Mouse (Mus musculus) liver, postnatal 0 days (tissue): ENCODE data around the gene Tma7. TPM values are rescaled to one million over a fixed set of nuclear protein-coding genes. Genes with fewer than 3 reads are reported as not detected.

Experiments used
- ATAC-seq: fragments of 200-750 bp; cut with Nextera tagmentation; 2 replicates; pipeline ENCODE4 v1.8.0; 2017; ENCODE audit warnings: mild to moderate bottlenecking, moderate library complexity
- DNase-seq: peaks from one replicate; pipeline ENCODE4 v3.0.0-alpha.2; 2016
- H3K27ac ChIP-seq: fragments of 300-500 bp; sonication (generic); 2 replicates; pipeline ENCODE4 v1.5.1; 2014; ENCODE audit warnings: antibody characterized with exemption, moderate library complexity, mild to moderate bottlenecking, low read depth
- H3K27me3 ChIP-seq: fragments of 300-500 bp; sonication (generic); 2 replicates; pipeline ENCODE4 v1.6.1; 2014; ENCODE audit warnings: low read length, control low read depth, mixed read lengths; ENCODE audit not compliant: insufficient read depth
- H3K36me3 ChIP-seq: fragments of 300-500 bp; sonication (generic); replicated peaks from 2 replicates; pipeline ENCODE4 v1.6.1; 2014; ENCODE audit warnings: mild to moderate bottlenecking, control low read depth, low read length, moderate library complexity, mixed read lengths; ENCODE audit not compliant: insufficient read depth
- H3K4me1 ChIP-seq: fragments of 300-500 bp; sonication (generic); 2 replicates; pipeline ENCODE4 v1.6.1; 2014; ENCODE audit warnings: antibody characterized with exemption, mild to moderate bottlenecking, control low read depth; ENCODE audit not compliant: insufficient read depth
- H3K4me2 ChIP-seq: fragments of 300-500 bp; sonication (generic); 2 replicates; pipeline ENCODE4 v1.6.1; 2014; ENCODE audit warnings: low read depth, mild to moderate bottlenecking, low read length, moderate library complexity, mixed read lengths
- H3K4me3 ChIP-seq: fragments of 300-500 bp; sonication (generic); 2 replicates; pipeline ENCODE4 v1.5.1; 2014; ENCODE audit warnings: low read depth, low read length
- H3K9ac ChIP-seq: fragments of 300-500 bp; sonication (generic); replicated peaks from 2 replicates; pipeline ENCODE4 v1.6.1; 2014; ENCODE audit warnings: mild to moderate bottlenecking, moderate library complexity
- H3K9me3 ChIP-seq: fragments of 300-500 bp; sonication (generic); 2 replicates; pipeline ENCODE4 v1.6.1; 2016; ENCODE audit warnings: mild to moderate bottlenecking, control low read depth, low read length, mixed read lengths
- CTCF ChIP-seq: sonication (generic); IDR thresholded peaks from 2 replicates; pipeline ENCODE4 v1.5.1; 2016; ENCODE audit warnings: antibody characterized with exemption, low read depth
- EP300 ChIP-seq: IDR thresholded peaks from 2 replicates; pipeline ENCODE4 v1.6.1; 2016; ENCODE audit warnings: antibody characterized with exemption, low read depth, mild to moderate bottlenecking
- WGBS: fragments of 180-500 bp; shearing (Covaris S2); extraction: QIAGEN DNeasy Blood & Tissue Kit; methylation state at CpG from one replicate; pipeline ENCODE4 v1.1.7; 2014; ENCODE audit not compliant: insufficient replicate concordance; 5-methylcytosine and 5-hydroxymethylcytosine counted together
- polyA plus RNA-seq: library from polyadenylated mRNA; unstranded; fragments of >200 nt; fragmentation: Nextera tagmentation; extraction: Ambion mirVana; gene quantifications from 2 replicates; pipeline ENCODE4 v1.2.1, GENCODE M21; 2015

The Tma7 gene
- polyA plus RNA-seq, 1 experiment from 2014 or later, result 284 TPM

GRCm38 (mm10) chr9:109073661-109074573 is 8.5 kb downstream of the Tma7 start, which contains the start of gene Atrip:
Atrip (minus strand) TSS chr9:109074124.
- H3K36me3 ChIP-seq, result peaks cover 24% of the 10 kb centered on the region
- no peak for TF ChIP-seq CTCF
- TF ChIP-seq EP300, result no peak
- 1% methylated on average over 57 of the region's 57 CpGs for WGBS

GRCm38 (mm10) chr9:109068095-109068735 is 14.2 kb downstream of the Tma7 start:
- ATAC-seq (peak; percentile 62), DNase-seq (no peak)
- Histone ChIP-seq H3K27ac (peak overlapping the region; percentile 39; the same call in 1 of the 2 replicates), H3K4me2 (no peak overlapping the region), H3K4me3 (no peak overlapping the region), H3K27me3 (no peaks in the 10 kb centered on the region), H3K36me3 (peaks cover 70% of the 10 kb centered on the region), H3K9ac (no peak overlapping the region), H3K4me1 (peaks cover 6% of the 10 kb centered on the region), H3K9me3 (no peaks in the 10 kb centered on the region)
- TF ChIP-seq EP300 (no peak), CTCF (peak; percentile 48)
- WGBS, result 83% methylated on average over 3 of the region's 3 CpGs

More at GRCm38 (mm10) chr9:109073661-109074573, 8.5 kb downstream of the Tma7 start, which contains the start of gene Atrip:
- H3K27me3 ChIP-seq, result no peaks in the 10 kb centered on the region
- H3K4me1 ChIP-seq, result peaks cover 11% of the 10 kb centered on the region
- no peaks in the 10 kb centered on the region for H3K9me3 ChIP-seq
- H3K4me2 ChIP-seq, result peak within 1 kb of the TSS; percentile 94
- peak within 1 kb of the TSS; percentile 86 for H3K9ac ChIP-seq
- DNase-seq (peak; percentile 93), ATAC-seq (peak; percentile 100)
- H3K4me3 ChIP-seq, result peak within 1 kb of the TSS; percentile 84
- peak within 1 kb of the TSS; percentile 73 for H3K27ac ChIP-seq

GRCm38 (mm10) chr9:109060898-109061295 is 21.5 kb downstream of the Tma7 start:
- ATAC-seq (no peak), DNase-seq (no peak)
- TF ChIP-seq CTCF (no peak), EP300 (no peak)
- 83% methylated on average over 5 of the region's 5 CpGs for WGBS
- Histone ChIP-seq H3K4me2 (no peak overlapping the region), H3K9me3 (no peaks in the 10 kb centered on the region), H3K27me3 (no peaks in the 10 kb centered on the region), H3K27ac (no peak overlapping the region), H3K9ac (no peak overlapping the region), H3K4me3 (no peak overlapping the region), H3K4me1 (peaks cover 20% of the 10 kb centered on the region), H3K36me3 (peaks cover 53% of the 10 kb centered on the region)

GRCm38 (mm10) chr9:109060184-109060897 is 22.0 kb downstream of the Tma7 start:
- H3K9me3 ChIP-seq, result no peaks in the 10 kb centered on the region
- H3K27me3 ChIP-seq, result no peaks in the 10 kb centered on the region
- TF ChIP-seq CTCF (no peak), EP300 (no peak)
- 84% methylated on average over 16 of the region's 16 CpGs for WGBS
- DNase-seq, result peak; percentile 43
- no peak for ATAC-seq
- no peak overlapping the region for H3K27ac ChIP-seq
- H3K4me1 ChIP-seq, result peaks cover 26% of the 10 kb centered on the region
- H3K4me2 ChIP-seq, result peak overlapping the region; percentile 77; the same call in 1 of the 2 replicates
- H3K36me3 ChIP-seq, result peaks cover 47% of the 10 kb centered on the region
- H3K4me3 ChIP-seq, result no peak overlapping the region
- H3K9ac ChIP-seq, result no peak overlapping the region

GRCm38 (mm10) chr9:109059136-109059903 is 23.1 kb downstream of the Tma7 start, which contains the start of gene Trex1:
Trex1 (minus strand) TSS chr9:109059734.
- WGBS, result 2% methylated on average over 15 of the region's 15 CpGs
- peak within 1 kb of the TSS; percentile 51 for H3K4me3 ChIP-seq
- no peaks in the 10 kb centered on the region for H3K27me3 ChIP-seq
- DNase-seq, result peak; percentile 90
- ATAC-seq, result peak; percentile 93
- peak within 1 kb of the TSS; percentile 76 for H3K9ac ChIP-seq
- no peak for TF ChIP-seq EP300
- peak; percentile 99 for TF ChIP-seq CTCF
- H3K4me1 ChIP-seq, result peaks cover 33% of the 10 kb centered on the region
- peak within 1 kb of the TSS; percentile 77 for H3K4me2 ChIP-seq
- H3K36me3 ChIP-seq, result peaks cover 38% of the 10 kb centered on the region
- H3K9me3 ChIP-seq, result no peaks in the 10 kb centered on the region
- peak within 1 kb of the TSS; percentile 93 for H3K27ac ChIP-seq
